Mouse (Mus musculus) heart, adult 18-20 months (tissue): ENCODE measurements around the gene Stard10. TPM values are rescaled to one million over a fixed set of nuclear protein-coding genes. Genes with fewer than 3 reads are reported as not detected.

Source experiments
- DNase-seq, 2 experiments: peaks; one replicate each; pipeline ENCODE4 v3.0.0; 2021 to 2022; ENCODE audit warnings: mixed read lengths in 1 of 2
- total RNA-seq, 2 experiments: library from RNA; stranded (reverse); gene quantifications; 2 replicates each; pipeline ENCODE4 v1.2.3; 2021

Stard10 gene
- total RNA-seq, 2 experiments from 2014 or later = 68.5 to 72.5 TPM

- DNase-seq = peak; percentile 95 to 96
These were observed 14.9 kb upstream of the Stard10 start, which contains the start of gene Atg16l2 for GRCm38 (mm10) chr7:101301881-101302456. Atg16l2 (minus strand) TSS chr7:101302251.

- DNase-seq = no peak
These were observed 14.2 kb upstream of the Stard10 start for GRCm38 (mm10) chr7:101302691-101303090.

DNA sequence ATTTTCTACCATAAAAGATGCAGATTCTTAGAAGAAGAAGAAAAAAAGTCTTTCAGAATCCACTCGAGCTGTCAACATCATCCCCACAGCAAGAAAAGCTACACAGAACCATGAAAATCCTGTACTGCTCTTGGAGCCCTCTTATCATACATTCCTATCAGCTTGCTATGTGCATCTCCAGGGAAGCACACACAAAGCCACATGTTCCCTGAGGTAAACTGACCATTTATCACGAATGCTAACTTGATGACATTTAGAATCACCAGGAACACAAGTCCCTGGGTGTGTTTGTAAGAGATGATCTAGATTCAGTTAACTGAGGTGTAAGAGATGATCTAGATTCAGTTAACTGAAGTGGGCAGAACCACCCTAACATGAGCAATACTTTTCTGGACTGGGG is 10.0 kb upstream of the Stard10 start:
- no peak for DNase-seq

DNA sequence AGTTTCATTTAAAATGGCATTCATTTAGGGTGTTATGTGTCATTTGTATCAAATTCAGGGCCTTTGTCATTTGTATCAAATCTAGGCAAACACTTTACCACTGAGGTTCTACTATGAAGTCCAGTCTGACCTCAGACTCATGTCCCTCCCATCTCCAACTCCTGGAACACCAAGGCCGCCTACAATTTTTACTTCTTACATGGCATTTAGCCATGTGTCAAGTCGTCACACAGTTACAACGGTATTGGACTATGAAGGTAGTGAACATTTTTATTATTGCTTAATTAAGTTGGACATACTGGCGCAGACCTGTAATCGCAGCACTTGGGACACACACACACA is 6.9 kb upstream of the Stard10 start:
- no peak for DNase-seq

GRCm38 (mm10) chr7:101310327-101311028 is 6.4 kb upstream of the Stard10 start:
- DNase-seq = peak; percentile 98

- no peak for DNase-seq
These were observed 5.8 kb upstream of the Stard10 start for GRCm38 (mm10) chr7:101311061-101311460.

GRCm38 (mm10) chr7:101313033-101313432 is 3.9 kb upstream of the Stard10 start:
- DNase-seq = no peak

GRCm38 (mm10) chr7:101314396-101314795 is 2.5 kb upstream of the Stard10 start:
- no peak for DNase-seq

DNA sequence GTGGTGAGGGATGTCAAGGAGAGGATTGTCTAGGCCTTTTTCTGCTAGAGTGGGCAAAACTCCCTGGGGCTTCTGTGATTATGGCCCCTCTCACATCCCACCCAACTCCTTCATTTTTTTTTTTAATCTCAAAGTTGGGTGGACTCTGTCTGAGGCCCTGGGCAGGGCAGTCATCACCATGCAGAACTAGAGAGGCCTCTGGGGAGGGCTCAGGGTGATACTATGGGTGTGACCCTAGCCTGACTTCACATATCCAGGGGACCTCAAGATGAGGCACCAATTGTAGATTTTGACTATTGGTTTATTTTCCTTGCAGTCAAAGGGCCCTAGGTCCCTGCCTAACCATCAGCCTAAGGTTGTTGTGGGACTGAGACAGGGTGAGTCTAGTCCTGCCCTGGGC is 1.2 kb upstream of the Stard10 start:
- no peak for DNase-seq

DNA sequence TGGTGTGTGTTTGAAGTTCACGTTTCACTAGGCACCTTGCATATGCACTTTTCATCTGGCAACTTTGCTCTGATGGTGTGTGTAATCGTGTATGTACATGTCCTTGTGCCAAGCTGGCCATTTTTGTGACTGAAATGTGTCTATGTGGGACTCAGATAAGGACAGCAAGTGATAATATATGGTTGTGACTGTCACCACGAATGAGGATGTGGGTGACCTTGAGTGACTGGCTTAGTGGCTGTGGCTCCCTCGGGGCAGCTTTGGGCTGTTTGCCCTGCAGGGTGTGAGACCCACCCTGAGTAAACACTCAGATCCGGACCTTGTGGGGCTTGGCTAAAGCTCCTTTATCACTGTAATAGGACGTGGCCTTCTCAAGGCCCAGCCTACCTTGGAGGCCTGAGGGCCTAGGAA is 290 bp upstream of the Stard10 start:
- no peak for DNase-seq

GRCm38 (mm10) chr7:101318848-101319247 is 2.0 kb downstream of the Stard10 start:
- DNase-seq = no peak

DNA sequence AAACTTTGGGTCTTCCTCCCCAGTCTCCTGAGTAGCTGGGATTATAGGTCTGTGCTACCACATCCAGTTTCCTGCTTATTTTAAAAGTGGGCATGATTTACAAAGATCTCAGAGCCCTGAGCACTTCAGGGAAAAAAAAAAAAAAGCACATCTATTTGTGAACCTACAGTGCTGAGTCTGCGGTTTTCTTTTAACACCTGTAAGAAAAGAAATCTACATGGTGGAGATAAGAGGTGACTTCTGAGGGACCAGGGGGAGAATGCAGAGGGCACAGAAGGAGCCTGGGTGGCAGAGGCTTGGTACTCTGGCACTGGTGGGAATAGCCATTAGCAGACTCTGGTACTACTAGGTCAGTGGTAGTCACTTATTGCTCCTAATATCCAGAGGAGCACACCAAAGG is 2.9 kb downstream of the Stard10 start:
- no peak for DNase-seq

DNA sequence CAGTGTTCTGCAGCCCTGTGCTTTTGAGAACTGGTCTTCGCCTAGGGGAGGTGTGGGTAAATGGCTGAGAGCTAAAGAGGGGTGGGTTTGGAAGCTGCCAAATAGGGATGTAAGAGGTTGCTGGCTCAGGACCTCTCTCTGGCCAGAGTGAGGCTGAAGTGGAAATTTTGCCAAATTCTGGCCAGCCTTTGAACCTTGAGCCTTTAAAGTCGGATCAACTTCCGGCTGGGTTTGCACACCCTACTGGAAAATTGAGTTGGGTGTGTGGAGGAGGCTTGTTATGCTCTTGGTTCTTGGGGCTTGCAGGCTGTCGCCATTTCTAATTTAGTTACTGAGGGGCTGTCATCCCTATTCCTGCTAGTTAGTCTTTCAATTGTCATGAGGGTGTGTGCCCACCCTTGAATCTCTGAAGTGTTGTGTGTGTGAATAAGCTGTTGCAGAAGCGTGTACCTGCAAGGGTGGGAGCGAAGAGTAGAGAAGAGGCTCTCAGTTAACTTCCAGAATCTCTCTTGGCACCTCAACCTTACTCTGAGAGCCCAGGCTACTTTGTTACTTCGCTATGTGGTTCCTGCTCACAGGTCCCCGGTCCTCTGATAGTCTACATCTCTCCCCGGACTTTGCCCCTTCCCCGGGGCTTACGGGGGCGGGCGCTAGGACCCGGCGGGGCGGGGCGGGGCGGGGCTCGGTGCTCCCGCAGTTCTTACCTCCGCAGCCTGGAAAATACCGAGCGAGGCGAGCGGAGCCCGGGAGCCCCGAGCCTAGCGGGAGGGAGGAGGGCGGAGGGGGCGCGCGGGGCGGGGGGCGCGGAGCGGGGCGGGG is 3.7 kb downstream of the Stard10 start:
- DNase-seq = peak in 1 of 2 experiments; percentile 44

- DNase-seq = peak in 1 of 2 experiments; percentile 48
These were observed 4.4 kb downstream of the Stard10 start for GRCm38 (mm10) chr7:101321218-101321827.

DNA sequence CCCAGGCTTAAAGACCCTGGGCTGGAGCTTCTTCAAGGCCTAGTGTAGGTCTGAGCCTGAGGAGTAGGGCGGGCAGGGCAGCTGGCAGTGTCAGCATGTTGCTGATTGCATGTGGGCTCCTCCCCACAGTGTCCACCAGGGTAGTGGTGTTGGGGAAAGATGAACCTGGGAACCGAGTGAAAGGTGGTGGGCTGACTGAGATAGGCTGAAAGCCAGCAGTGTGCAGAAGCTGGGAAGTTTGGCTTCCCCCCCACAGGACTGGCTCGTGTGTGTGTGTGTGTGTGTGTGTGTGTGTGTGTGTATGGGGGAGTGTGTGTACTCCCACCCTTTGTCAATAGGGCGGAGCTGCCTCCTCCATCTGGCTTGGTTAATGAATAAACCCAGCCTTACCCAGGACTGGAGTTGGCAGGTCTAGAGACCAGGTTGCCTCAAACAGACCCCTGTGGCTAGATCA is 6.3 kb downstream of the Stard10 start:
- DNase-seq = no peak

DNA sequence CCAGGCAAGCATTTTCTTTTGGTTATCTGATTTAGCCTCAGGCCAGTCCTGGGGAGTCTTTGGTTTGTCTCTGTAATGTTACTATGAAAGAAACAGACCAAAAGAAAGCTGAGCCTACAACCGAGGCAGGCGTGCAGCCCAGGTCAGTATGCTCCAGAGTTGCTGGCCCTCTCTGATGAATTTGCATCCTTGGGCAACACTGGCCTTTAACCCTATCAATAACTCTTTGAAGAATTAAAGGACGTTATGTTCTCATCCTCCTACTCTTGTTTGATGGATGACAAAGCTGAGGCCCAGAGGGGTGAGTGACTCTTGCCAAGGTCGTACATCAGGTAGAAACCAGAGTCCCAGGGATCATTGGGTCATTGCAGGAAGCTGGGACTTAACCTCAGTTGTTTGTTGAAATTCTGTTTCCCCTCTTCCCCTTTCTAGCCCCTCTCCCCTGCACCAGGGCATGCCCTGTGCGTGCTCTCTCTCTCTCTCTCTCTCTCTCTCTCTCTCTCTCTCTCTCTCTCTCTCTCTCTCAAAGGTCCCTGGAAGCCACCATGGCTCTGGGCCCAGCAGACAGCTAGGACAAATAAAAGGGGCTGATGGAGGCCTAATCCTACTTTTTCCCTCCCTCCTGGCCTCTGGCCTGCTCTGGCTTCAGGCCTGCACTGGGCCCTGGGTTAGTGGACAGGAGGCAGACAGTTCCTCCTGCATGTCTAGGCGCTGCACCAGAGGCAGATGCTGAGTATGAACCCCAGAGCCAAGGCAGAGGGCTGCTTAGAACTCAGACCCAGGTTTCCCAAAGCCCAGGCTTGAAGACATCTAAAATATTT is 7.5 kb downstream of the Stard10 start:
- DNase-seq = no peak

DNA sequence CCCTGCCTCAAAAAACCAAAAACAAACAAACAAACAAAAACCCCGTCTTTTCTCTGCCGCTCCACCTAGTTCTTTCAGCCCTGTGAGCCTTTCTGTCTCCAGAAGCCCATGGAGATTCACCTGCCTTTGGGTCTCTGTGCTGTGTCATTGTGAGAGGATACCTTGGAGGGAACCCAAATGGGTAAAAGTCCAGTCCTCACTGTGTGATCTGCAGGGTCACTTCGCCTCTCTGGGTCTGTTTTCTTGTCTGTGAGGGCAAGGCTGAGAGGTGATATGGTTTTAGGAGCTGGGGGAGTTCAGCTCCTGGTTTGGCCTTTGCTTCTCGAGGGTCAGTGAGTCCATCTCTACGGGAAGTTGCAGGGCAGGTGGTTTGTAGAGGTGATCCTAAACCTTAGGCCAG is 9.1 kb downstream of the Stard10 start:
- no peak for DNase-seq

- no peak for DNase-seq
These were observed 10.4 kb downstream of the Stard10 start for GRCm38 (mm10) chr7:101327263-101327662.

GRCm38 (mm10) chr7:101327786-101328185 is 10.9 kb downstream of the Stard10 start:
- no peak for DNase-seq

DNA sequence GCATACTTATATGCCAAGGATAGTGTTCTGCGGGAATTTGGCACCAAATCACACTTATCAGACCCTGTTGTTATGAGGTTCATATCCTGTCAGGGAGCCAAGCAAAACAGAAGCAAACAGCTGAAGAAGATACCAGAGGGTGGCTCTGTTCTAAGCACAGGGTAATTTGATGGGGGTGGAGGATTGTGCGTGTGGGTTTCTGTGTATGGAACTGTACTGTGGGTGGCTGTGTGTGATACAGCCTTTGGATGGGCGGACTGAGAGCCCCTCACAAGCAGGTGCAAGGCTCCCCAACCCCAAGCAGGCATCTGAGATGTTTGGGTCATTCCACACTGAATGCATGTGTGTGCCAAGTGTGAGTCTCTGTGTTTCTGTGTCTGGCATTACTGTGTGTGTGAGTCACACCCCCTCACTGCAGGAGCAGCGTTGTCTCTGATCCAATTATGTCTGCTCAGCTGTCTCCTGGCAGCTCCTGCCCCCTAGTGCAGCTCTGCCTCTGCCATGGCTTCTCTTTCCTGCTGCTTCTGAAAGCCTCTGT is 11.8 kb downstream of the Stard10 start:
- no peak for DNase-seq

- DNase-seq = no peak
These were observed 12.7 kb downstream of the Stard10 start for GRCm38 (mm10) chr7:101329606-101330005.
